ENCODE assay signal across 26 mouse cellular contexts in genomic region chr9:115200166-115200862, GRCm38 (mm10).
DNase-seq lines count a peak whose midpoint lies in the region; ATAC-seq and TF ChIP-seq lines count a peak whose summit lies in the region.
"Had no signal": no experiment of that assay in that cellular context is flagged by ENCODE, and none has a peak within 500 bp of the region (broad histone marks: within the 10 kb centered on the region; RNA-seq: fewer than 3 reads in every experiment).

No protein-coding gene starts in this region.

- no peak for TF ChIP-seq EP300 in liver, embryonic 14.5 days (IDR thresholded peaks at IDR 0.05; ENCODE audit: low read depth)
- no peak for TF ChIP-seq EP300 in liver, postnatal 0 days (IDR thresholded peaks at IDR 0.05; ENCODE audit: low read depth)

- no peak overlapping the region for H3K9ac ChIP-seq in liver, embryonic 14.5 days (replicated peaks)
- no peak overlapping the region for H3K9ac ChIP-seq in liver, postnatal 0 days (replicated peaks)
- H3K9ac ChIP-seq: embryonic facial prominence, embryonic 12.5 days; heart, embryonic 13.5 days; hindbrain, embryonic 14.5 days; limb, embryonic 12.5 days; midbrain, embryonic 12.5 days; neural tube, embryonic 13.5 days; stomach, embryonic 15.5 days had no signal

- H3K4me3 ChIP-seq in liver, embryonic 14.5 days (ENCODE audit: insufficient read depth in 1 of 2, low read depth in 2 of 2, low read length in 2 of 2): no peak overlapping the region
- no peak overlapping the region for H3K4me3 ChIP-seq in liver, postnatal 0 days (ENCODE audit: low read depth, low read length)
- H3K4me3 ChIP-seq in thymus, adult 2 months (ENCODE audit: control insufficient read depth, insufficient read depth, low read length): no peak overlapping the region
- H3K4me3 ChIP-seq: embryonic facial prominence, embryonic 12.5 days; gastrocnemius, adult 2 months; heart, embryonic 13.5 days; limb, embryonic 12.5 days; midbrain, embryonic 12.5 days; neural tube, embryonic 13.5 days; stomach, embryonic 15.5 days had no signal

- DNase-seq in liver, embryonic 14.5 days (ENCODE audit: low read depth in 3 of 3, low spot score in 3 of 3): no peak
- DNase-seq in liver, postnatal 0 days: no peak
- DNase-seq in thymus, postnatal 0 days (ENCODE audit: low spot score): peak; percentile 57
- no peak for DNase-seq in thymus, adult 2 months
- no peak for DNase-seq in cerebellum, postnatal 25 days
- no peak for DNase-seq in cerebellum, postnatal 36 days
- DNase-seq: cerebellum, adult 18-20 months; cerebellum, postnatal 14 days; embryo, embryonic 11 days; gastrocnemius, adult 2 months; heart, postnatal 10 days; kidney, postnatal 14 days; lung, postnatal 4 days; right cerebral cortex, postnatal 14 days had no signal

- peaks cover 0 to 12% of the 10 kb centered on the region in 2 experiments; a peak in 2 of 4 replicates for H3K4me1 ChIP-seq in liver, embryonic 14.5 days (replicated peaks; ENCODE audit: control insufficient read depth in 2 of 2, insufficient read depth in 2 of 2, low read length in 1 of 2)
- no peaks in the 10 kb centered on the region for H3K4me1 ChIP-seq in liver, postnatal 0 days (ENCODE audit: insufficient read depth)
- H3K4me1 ChIP-seq in thymus, adult 2 months (replicated peaks; ENCODE audit: control insufficient read depth, insufficient read depth, low read length): peaks cover 21% of the 10 kb centered on the region
- H3K4me1 ChIP-seq: midbrain, embryonic 12.5 days; stomach, embryonic 15.5 days had no signal

- no peak for TF ChIP-seq CTCF in liver, embryonic 14.5 days (IDR thresholded peaks at IDR 0.05; ENCODE audit: low read depth)
- TF ChIP-seq CTCF in liver, postnatal 0 days (IDR thresholded peaks at IDR 0.05; ENCODE audit: low read depth): no peak
- TF ChIP-seq CTCF in thymus, adult 2 months (IDR thresholded peaks at IDR 0.05; ENCODE audit: borderline replicate concordance, control insufficient read depth, extremely low read depth, insufficient read depth, low read length, poor library complexity): no peak

- WGBS in liver, embryonic 14.5 days (ENCODE audit: insufficient replicate concordance): 67% methylated on average over 15 of the region's 15 CpGs
- whole genome bisulfite sequencing in liver, postnatal 0 days (ENCODE audit: insufficient replicate concordance): 82% methylated on average over 15 of the region's 15 CpGs
- WGBS in thymus, adult 2 months: 55% methylated on average over 15 of the region's 15 CpGs

- no peaks in the 10 kb centered on the region for H3K36me3 ChIP-seq in liver, embryonic 14.5 days (replicated peaks; ENCODE audit: control insufficient read depth, insufficient read depth, low read depth)
- no peaks in the 10 kb centered on the region for H3K36me3 ChIP-seq in liver, postnatal 0 days (replicated peaks; ENCODE audit: insufficient read depth, low read length)
- H3K36me3 ChIP-seq in thymus, adult 2 months (ENCODE audit: control insufficient read depth, insufficient read depth, low read length): no peaks in the 10 kb centered on the region
- H3K36me3 ChIP-seq: embryonic facial prominence, embryonic 12.5 days; heart, embryonic 13.5 days; limb, embryonic 12.5 days; midbrain, embryonic 12.5 days; neural tube, embryonic 13.5 days; stomach, embryonic 15.5 days had no signal

- no peak overlapping the region for H3K4me2 ChIP-seq in liver, embryonic 14.5 days (ENCODE audit: low read depth)
- H3K4me2 ChIP-seq in liver, postnatal 0 days (ENCODE audit: low read depth, low read length): no peak overlapping the region
- H3K4me2 ChIP-seq: embryonic facial prominence, embryonic 12.5 days; heart, embryonic 13.5 days; hindbrain, embryonic 14.5 days; limb, embryonic 12.5 days; midbrain, embryonic 12.5 days; neural tube, embryonic 13.5 days; stomach, embryonic 15.5 days had no signal

- no peaks in the 10 kb centered on the region for H3K9me3 ChIP-seq in liver, embryonic 14.5 days (ENCODE audit: control insufficient read depth, low read length)
- no peaks in the 10 kb centered on the region for H3K9me3 ChIP-seq in liver, postnatal 0 days (ENCODE audit: low read length)
- H3K9me3 ChIP-seq: embryonic facial prominence, embryonic 12.5 days; heart, embryonic 13.5 days; limb, embryonic 12.5 days; midbrain, embryonic 12.5 days; neural tube, embryonic 13.5 days; stomach, embryonic 15.5 days had no signal

- no peaks in the 10 kb centered on the region for H3K27me3 ChIP-seq in liver, embryonic 14.5 days (ENCODE audit: control insufficient read depth, insufficient read depth, low read length)
- H3K27me3 ChIP-seq in liver, postnatal 0 days (ENCODE audit: insufficient read depth, low read length): no peaks in the 10 kb centered on the region
- H3K27me3 ChIP-seq in thymus, adult 2 months (ENCODE audit: control insufficient read depth, insufficient read depth, low read length): no peaks in the 10 kb centered on the region
- H3K27me3 ChIP-seq: CH12.LX; embryonic facial prominence, embryonic 12.5 days; heart, embryonic 13.5 days; limb, embryonic 12.5 days; midbrain, embryonic 12.5 days; neural tube, embryonic 13.5 days; stomach, embryonic 15.5 days had no signal

- ATAC-seq in liver, embryonic 14.5 days (ENCODE audit: insufficient read depth): 0 out of 2 replicates have a peak, but pooled peaks have one; percentile 21
- ATAC-seq in liver, postnatal 0 days: no peak
- ATAC-seq in megakaryocyte progenitor cell, adult 5-6 weeks (replicated peaks; ENCODE audit: poor library complexity): peak; percentile 47
- ATAC-seq: activated CD4-positive, CD25-positive, alpha-beta regulatory T cell, adult 4 months; forebrain, embryonic 14.5 days; intestine, postnatal 0 days had no signal

- no peak for TF ChIP-seq POLR2A in thymus, adult 2 months (IDR thresholded peaks at IDR 0.05; ENCODE audit: control insufficient read depth, extremely low read depth, insufficient read depth, low read length, poor library complexity)

- H3K27ac ChIP-seq in liver, embryonic 14.5 days: no peak overlapping the region
- H3K27ac ChIP-seq in liver, postnatal 0 days (ENCODE audit: low read depth): no peak overlapping the region
- no peak overlapping the region for H3K27ac ChIP-seq in thymus, adult 2 months (ENCODE audit: control insufficient read depth, insufficient read depth, low read length)
- H3K27ac ChIP-seq: embryonic facial prominence, embryonic 12.5 days; gastrocnemius, adult 2 months; heart, embryonic 13.5 days; hindbrain, embryonic 14.5 days; limb, embryonic 12.5 days; midbrain, embryonic 12.5 days; neural tube, embryonic 13.5 days; stomach, embryonic 15.5 days had no signal
